10 mouse cellular contexts compared by ENCODE assay signal in the genomic region with DNA sequence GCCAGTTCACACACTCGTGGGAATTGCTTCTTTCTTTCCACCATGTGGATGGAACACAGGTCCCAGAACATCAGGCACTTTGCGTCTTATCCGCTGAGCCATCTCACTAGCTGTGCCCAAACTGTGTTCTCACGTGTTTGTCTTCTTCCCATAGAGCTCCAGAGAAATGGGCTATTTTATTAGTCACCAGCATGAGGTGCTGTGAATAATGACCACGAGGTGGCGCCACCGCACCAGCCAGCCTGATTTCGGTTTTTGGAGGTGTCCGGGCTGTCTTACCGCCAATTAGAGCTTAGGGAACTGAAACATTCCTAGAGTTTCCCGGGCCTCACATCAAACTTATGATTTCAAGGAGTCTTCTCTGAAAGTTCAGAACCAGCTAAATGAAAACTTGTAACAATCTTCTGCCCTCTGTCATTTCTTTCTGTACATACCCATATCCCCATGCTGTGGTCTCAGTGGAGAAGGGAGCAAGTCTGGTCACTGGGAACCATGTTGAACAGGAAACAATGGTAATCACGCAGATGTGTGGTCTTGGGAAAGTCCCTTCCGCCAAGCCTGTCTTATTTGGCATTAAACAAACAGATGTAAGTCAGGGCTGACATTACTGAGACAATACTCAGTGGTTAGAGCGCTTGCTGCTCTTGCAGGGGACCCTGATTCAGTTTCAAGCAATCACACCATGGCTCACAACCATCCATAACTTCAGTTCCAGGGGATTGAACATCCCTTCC. TPM values are rescaled to one million over a fixed set of nuclear protein-coding genes. Genes with fewer than 3 reads are reported as not detected.
A peak's percentile ranks its signal among the peaks of the same experiment; 100 is the strongest.
DNase-seq lines count a peak whose midpoint lies in the region; ATAC-seq and TF ChIP-seq lines count a peak whose summit lies in the region.
"Had no signal": no experiment of that assay in that cellular context is flagged by ENCODE, and none has a peak within 500 bp of the region (broad histone marks: within the 10 kb centered on the region; RNA-seq: fewer than 3 reads in every experiment).

No protein-coding gene starts in this region.

- H3K9ac ChIP-seq in embryonic facial prominence, embryonic 11.5 days (replicated peaks; ENCODE audit: low read length), result no peak overlapping the region

- H3K4me2 ChIP-seq in embryonic facial prominence, embryonic 11.5 days (ENCODE audit: low read depth, low read length), result no peak overlapping the region

- peak; percentile 58 to 77 for DNase-seq in heart, postnatal 10 days
- DNase-seq in heart, adult 8-10 months (ENCODE audit: low spot score), result no peak
- peak; percentile 45 for DNase-seq in T-cell, adult 2 months (ENCODE audit: low spot score)
- peak; percentile 68 for DNase-seq in embryonic facial prominence, embryonic 11.5 days (ENCODE audit: low spot score)
- DNase-seq in kidney, postnatal 25 days, result peak; percentile 65 to 71
- DNase-seq in mesoderm, embryonic 11.5 days (ENCODE audit: low read depth, low spot score), result peak; percentile 68
- DNase-seq in thymus, postnatal 25 days, result peak; percentile 46

- TF ChIP-seq CTCF in C2C12 (IDR thresholded peaks at IDR 0.05; ENCODE audit: control insufficient read depth, insufficient read depth, insufficient read length), result peak; percentile 60

- no peak overlapping the region for H3ac ChIP-seq in C2C12 (ENCODE audit: control insufficient read depth, insufficient read length, low read depth)

- no peaks in the 10 kb centered on the region for H3K4me1 ChIP-seq in embryonic facial prominence, embryonic 11.5 days (ENCODE audit: control insufficient read depth, insufficient read depth, low read length)

- no peaks in the 10 kb centered on the region for H3K9me3 ChIP-seq in embryonic facial prominence, embryonic 11.5 days (replicated peaks; ENCODE audit: control insufficient read depth, low read length)

- ATAC-seq in embryonic facial prominence, embryonic 11.5 days (replicated peaks; ENCODE audit: insufficient number of reproducible peaks, low FRiP score, low TSS enrichment, low read depth), result no peak

- intact Hi-C loops in heart, postnatal 10 days (cut with DNase I), result loop anchor here (1.0 kb wide), 1 partner anchor 203 kb away; no protein-coding TSS in a partner anchor

- H3K36me3 ChIP-seq in C2C12 (ENCODE audit: control insufficient read depth, insufficient read depth), result no peaks in the 10 kb centered on the region
- no peaks in the 10 kb centered on the region for H3K36me3 ChIP-seq in embryonic facial prominence, embryonic 11.5 days (replicated peaks; ENCODE audit: control insufficient read depth, insufficient read depth, low read depth, low read length)

- H3K79me3 ChIP-seq in C2C12 (ENCODE audit: low read depth), result no peaks in the 10 kb centered on the region

- no peaks in the 10 kb centered on the region for H3K27me3 ChIP-seq in C2C12 (ENCODE audit: control insufficient read depth, insufficient read depth, insufficient read length)
- no peaks in the 10 kb centered on the region for H3K27me3 ChIP-seq in embryonic facial prominence, embryonic 11.5 days (ENCODE audit: control insufficient read depth, insufficient read depth, low read length)

- H3K4me3 ChIP-seq in C2C12 (ENCODE audit: insufficient read depth, poor library complexity, severe bottlenecking), result no peak overlapping the region
- H3K4me3 ChIP-seq in embryonic facial prominence, embryonic 11.5 days (ENCODE audit: low read depth, low read length), result no peak overlapping the region
- H3K4me3 ChIP-seq: erythroblast, embryonic 14.5 days had no signal

- H3K27ac ChIP-seq in embryonic facial prominence, embryonic 11.5 days (replicated peaks; ENCODE audit: low read depth, low read length), result no peak overlapping the region
- H3K27ac ChIP-seq: macrophage had no signal

- H3K79me2 ChIP-seq in C2C12 (ENCODE audit: control insufficient read depth, insufficient read depth), result no peaks in the 10 kb centered on the region

- 26% methylated on average over 14 of the region's 14 CpGs for WGBS in embryonic facial prominence, embryonic 11.5 days

TF ChIP-seq in C2C12, 6 proteins besides CTCF, POLR2A, EP300 and RAD21:
- no peak for TF ChIP-seq MYOD1 (IDR thresholded peaks at IDR 0.05; ENCODE audit: control insufficient read depth, insufficient read length, low read depth)
- no peak for TF ChIP-seq MAX (IDR thresholded peaks at IDR 0.05)
- no peak for TF ChIP-seq FOSL1 (IDR thresholded peaks at IDR 0.05; ENCODE audit: insufficient read depth, low read length, poor library complexity, severe bottlenecking)
- TF ChIP-seq MYOG (IDR thresholded peaks at IDR 0.05; ENCODE audit: control insufficient read depth, extremely low read depth, insufficient read length), result no peak
- TF ChIP-seq USF1 (IDR thresholded peaks at IDR 0.05; ENCODE audit: low read depth), result no peak
- no peak for TF ChIP-seq CEBPB (IDR thresholded peaks at IDR 0.05; ENCODE audit: low read depth)

RNA-seq across cellular contexts. Expression of gene Col9a2, which starts 10.4 kb away (rescaled TPM):
- total RNA-seq in heart, postnatal 10 days (2021), result 1 to 10 TPM; 1.1 to 1.2 TPM
- total RNA-seq in heart, adult 8-10 months (2022), result not detected
- polyA plus RNA-seq in C2C12 (2012; fragmentation: generic; extraction: Trizol), result not detected
- 6.0 and 10.1 TPM in 2 replicates for polyA plus RNA-seq in embryonic facial prominence, embryonic 11.5 days (2014; fragmentation: Nextera tagmentation; extraction: Ambion mirVana)

RNA-seq across cellular contexts. Expression of gene Smap2, which starts 11.8 kb away (rescaled TPM):
- total RNA-seq in heart, postnatal 10 days (2021), result 10 to 100 TPM; 29.9 to 32.8 TPM
- total RNA-seq in heart, adult 8-10 months (2022), result 10 to 100 TPM; 39.1 to 57.5 (median 49.1) TPM
- 34.3 TPM for polyA plus RNA-seq in C2C12 (2012; fragmentation: generic; extraction: Trizol)
- 15.5 and 17.2 TPM in 2 replicates for polyA plus RNA-seq in embryonic facial prominence, embryonic 11.5 days (2014; fragmentation: Nextera tagmentation; extraction: Ambion mirVana)
